Comparison of ENCODE assay signal across 8 mouse cellular contexts in genomic region chr12:84218289-84219120, GRCm38 (mm10). TPM values are rescaled to one million over a fixed set of nuclear protein-coding genes. Genes with fewer than 3 reads are reported as not detected.
DNase-seq lines count a peak whose midpoint lies in the region; ATAC-seq and TF ChIP-seq lines count a peak whose summit lies in the region.

TSS of gene Elmsan1 (minus strand) at chr12:84218881.

- DNase-seq in G1E (ENCODE audit: low spot score), result peak; percentile 95
- DNase-seq in cerebellum, adult 2 months, result peak; percentile 57 to 70
- peak; percentile 72 for DNase-seq in forebrain, postnatal 0 days
- DNase-seq in layer of hippocampus, adult 9-10 months (ENCODE audit: low spot score), result peak; percentile 17
- peak; percentile 88 for DNase-seq in thymus, postnatal 0 days (ENCODE audit: low spot score)

- peaks cover 37% of the 10 kb centered on the region for H3K36me3 ChIP-seq in G1E (replicated peaks)
- no peaks in the 10 kb centered on the region for H3K36me3 ChIP-seq in forebrain, postnatal 0 days (ENCODE audit: insufficient read depth)
- no peaks in the 10 kb centered on the region for H3K36me3 ChIP-seq in lung, embryonic 16.5 days (ENCODE audit: control insufficient read depth, insufficient read depth, low read length)

- 0 out of 2 replicates have a peak, but pooled peaks cover 2% of the 10 kb centered on the region for H3K9me3 ChIP-seq in G1E (replicated peaks)
- H3K9me3 ChIP-seq in forebrain, postnatal 0 days (ENCODE audit: low read length), result no peaks in the 10 kb centered on the region
- no peaks in the 10 kb centered on the region for H3K9me3 ChIP-seq in lung, embryonic 16.5 days (ENCODE audit: control insufficient read depth, low read length)

- no peak for TF ChIP-seq POLR2A in cerebellum, adult 2 months (IDR thresholded peaks at IDR 0.05; ENCODE audit: borderline replicate concordance, insufficient read depth, low read length)
- TF ChIP-seq POLR2A in olfactory bulb, adult 2 months (IDR thresholded peaks at IDR 0.05; ENCODE audit: insufficient read depth, low read depth, low read length), result peak; percentile 42; the same call in 1 of the 2 replicates

- no peaks in the 10 kb centered on the region for H3K27me3 ChIP-seq in G1E (ENCODE audit: insufficient read depth, low read length)
- no peaks in the 10 kb centered on the region for H3K27me3 ChIP-seq in cerebellum, adult 2 months (ENCODE audit: control insufficient read depth, insufficient read depth, low read length)
- no peaks in the 10 kb centered on the region for H3K27me3 ChIP-seq in forebrain, postnatal 0 days (ENCODE audit: insufficient read depth, low read length)
- no peaks in the 10 kb centered on the region for H3K27me3 ChIP-seq in lung, embryonic 16.5 days (ENCODE audit: control insufficient read depth, insufficient read depth, low read depth, low read length)

- no peak for TF ChIP-seq CTCF in G1E (IDR thresholded peaks at IDR 0.05; ENCODE audit: low read depth, low read length)
- TF ChIP-seq CTCF in cerebellum, adult 2 months (IDR thresholded peaks at IDR 0.05; ENCODE audit: borderline replicate concordance, insufficient read depth, low read depth, low read length), result no peak
- TF ChIP-seq CTCF in forebrain, postnatal 0 days (IDR thresholded peaks at IDR 0.05; ENCODE audit: low read depth), result no peak
- TF ChIP-seq CTCF in olfactory bulb, adult 2 months (IDR thresholded peaks at IDR 0.05; ENCODE audit: insufficient read depth, low read depth, low read length), result no peak

- peak within 1 kb of the TSS; percentile 59 for H3K9ac ChIP-seq in forebrain, postnatal 0 days
- peak within 1 kb of the TSS; percentile 97 for H3K9ac ChIP-seq in lung, embryonic 16.5 days (ENCODE audit: low read length)

- ATAC-seq in G1E (ENCODE audit: extremely low read depth, insufficient number of reproducible peaks, low FRiP score, poor library complexity, severe bottlenecking), result 0 out of 2 replicates have a peak, but pooled peaks have one; percentile 32
- peak; percentile 84 for ATAC-seq in forebrain, postnatal 0 days
- peak; percentile 30 to 47 for ATAC-seq in hematopoietic stem cell, adult 5-6 weeks (replicated peaks in 1 of 2; ENCODE audit: insufficient read depth in 1 of 2, low FRiP score in 2 of 2, low TSS enrichment in 1 of 2, low read depth in 1 of 2, poor library complexity in 2 of 2, severe bottlenecking in 2 of 2)
- peak; percentile 82 for ATAC-seq in lung, embryonic 16.5 days (ENCODE audit: low read depth)

- peak within 1 kb of the TSS; percentile 79 for H3K4me3 ChIP-seq in G1E (ENCODE audit: low read depth, low read length)
- peak within 1 kb of the TSS; percentile 69 for H3K4me3 ChIP-seq in cerebellum, adult 2 months (replicated peaks; ENCODE audit: insufficient read depth, low read depth, low read length)
- peak within 1 kb of the TSS; percentile 62 for H3K4me3 ChIP-seq in forebrain, postnatal 0 days (ENCODE audit: low read depth, low read length)
- H3K4me3 ChIP-seq in lung, embryonic 16.5 days (ENCODE audit: low read length), result peak within 1 kb of the TSS; percentile 91
- peak within 1 kb of the TSS; percentile 54 for H3K4me3 ChIP-seq in olfactory bulb, adult 2 months (ENCODE audit: insufficient read depth, low read depth, low read length)

- H3K4me2 ChIP-seq in forebrain, postnatal 0 days (ENCODE audit: low read depth), result peak within 1 kb of the TSS; percentile 98
- H3K4me2 ChIP-seq in lung, embryonic 16.5 days (ENCODE audit: low read depth, low read length), result peak within 1 kb of the TSS; percentile 68

- peaks cover 82% of the 10 kb centered on the region for H3K4me1 ChIP-seq in G1E (ENCODE audit: insufficient read depth, low read depth, low read length)
- H3K4me1 ChIP-seq in cerebellum, adult 2 months (ENCODE audit: control insufficient read depth, insufficient read depth, low read length), result no peaks in the 10 kb centered on the region
- 0 out of 2 replicates have a peak, but pooled peaks cover 5% of the 10 kb centered on the region for H3K4me1 ChIP-seq in forebrain, postnatal 0 days (ENCODE audit: insufficient read depth)
- H3K4me1 ChIP-seq in lung, embryonic 16.5 days (replicated peaks; ENCODE audit: control insufficient read depth, insufficient read depth, low read length), result peaks cover 43% of the 10 kb centered on the region
- H3K4me1 ChIP-seq in olfactory bulb, adult 2 months (ENCODE audit: control insufficient read depth, insufficient read depth, low read length), result peaks cover 20% of the 10 kb centered on the region

- peak within 1 kb of the TSS; percentile 19; the same call in 1 of the 2 replicates for H3K27ac ChIP-seq in cerebellum, adult 2 months (ENCODE audit: insufficient read depth, low read length)
- H3K27ac ChIP-seq in forebrain, postnatal 0 days (ENCODE audit: low read depth, low read length), result peak within 1 kb of the TSS; percentile 57
- peak within 1 kb of the TSS; percentile 98 for H3K27ac ChIP-seq in lung, embryonic 16.5 days (ENCODE audit: low read length)
- peak within 1 kb of the TSS; percentile 28 for H3K27ac ChIP-seq in olfactory bulb, adult 2 months (ENCODE audit: insufficient read depth, low read depth, low read length)

- WGBS in cerebellum, adult 2 months, result 2% methylated on average over 82 of the region's 82 CpGs
- WGBS in forebrain, postnatal 0 days, result 1% methylated on average over 82 of the region's 82 CpGs
- WGBS in lung, embryonic 16.5 days, result under 1% methylated on average over 79 of the region's 82 CpGs
- 1% methylated on average over 82 of the region's 82 CpGs for WGBS in olfactory bulb, adult 2 months

RNA-seq across cellular contexts. Expression of gene Elmsan1, which starts in this region (rescaled TPM):
- 66.7 and 72.7 TPM in 2 replicates for total RNA-seq in G1E (2014; fragmentation: Nextera tagmentation)
- total RNA-seq in G1E (2017), result 21.0 and 21.4 TPM in 2 replicates
- polyA plus RNA-seq in G1E (2012), result 125 and 140 TPM in 2 replicates
- polyA plus RNA-seq in cerebellum, adult 2 months (2012; rRNA removed), result 8.4 and 9.7 TPM in 2 replicates
- total RNA-seq in forebrain, postnatal 0 days (2014; rRNA removed), result 7.0 and 7.9 TPM in 2 replicates
- polyA plus RNA-seq in forebrain, postnatal 0 days (2015; fragmentation: Nextera tagmentation; extraction: Ambion mirVana), result 2.2 and 2.5 TPM in 2 replicates
- total RNA-seq in hematopoietic stem cell, adult 5-6 weeks (2017), result 19.9 and 22.3 TPM in 2 replicates
- 11.1 and 12.1 TPM in 2 replicates for polyA plus RNA-seq in lung, embryonic 16.5 days (2015; fragmentation: Nextera tagmentation; extraction: Ambion mirVana)
- polyA plus RNA-seq in olfactory bulb, adult 2 months (2012; ENCODE audit: insufficient read depth, insufficient read length, low replicate concordance, missing spikeins), result not detected in 2 replicates
- polyA plus RNA-seq in thymus, postnatal 0 days (2015; fragmentation: Nextera tagmentation; extraction: Ambion mirVana), result 5.1 and 6.3 TPM in 2 replicates

Comparison
In these comparisons a context has a peak if more than half of its experiments do, and no peak if none do; other contexts are left out.
1. Peak in every context shown above with its lines: DNase-seq, ATAC-seq, H3K4me3 ChIP-seq and H3K27ac ChIP-seq.
2. ATAC-seq: peak in every context shown above with its lines; median percentile 84 in forebrain, postnatal 0 days; 82 in lung, embryonic 16.5 days; 38 in hematopoietic stem cell, adult 5-6 weeks; 32 in G1E.
3. DNase-seq: peak in every context shown above with its lines; median percentile 95 in G1E; 88 in thymus, postnatal 0 days; 72 in forebrain, postnatal 0 days; 64 in cerebellum, adult 2 months; 17 in layer of hippocampus, adult 9-10 months.
4. H3K27ac ChIP-seq: peak in every context shown above with its lines; median percentile 98 in lung, embryonic 16.5 days; 57 in forebrain, postnatal 0 days; 28 in olfactory bulb, adult 2 months; 19 in cerebellum, adult 2 months.